Mouse (Mus musculus) ovary, postnatal 36 days (tissue): ENCODE measurements around the gene Olfr720.

Experiments used
- DNase-seq: peaks from one replicate; pipeline ENCODE4 v3.0.0; 2022; ENCODE audit warnings: low spot score, mixed read lengths

Gene Olfr720

GRCm38 (mm10) chr14:14186738-14187137 is at the start of gene Olfr720:
Olfr720 (minus strand) TSS chr14:14186838.
- no peak for DNase-seq
